ENCODE assay signal across 10 mouse cellular contexts in the genomic region with DNA sequence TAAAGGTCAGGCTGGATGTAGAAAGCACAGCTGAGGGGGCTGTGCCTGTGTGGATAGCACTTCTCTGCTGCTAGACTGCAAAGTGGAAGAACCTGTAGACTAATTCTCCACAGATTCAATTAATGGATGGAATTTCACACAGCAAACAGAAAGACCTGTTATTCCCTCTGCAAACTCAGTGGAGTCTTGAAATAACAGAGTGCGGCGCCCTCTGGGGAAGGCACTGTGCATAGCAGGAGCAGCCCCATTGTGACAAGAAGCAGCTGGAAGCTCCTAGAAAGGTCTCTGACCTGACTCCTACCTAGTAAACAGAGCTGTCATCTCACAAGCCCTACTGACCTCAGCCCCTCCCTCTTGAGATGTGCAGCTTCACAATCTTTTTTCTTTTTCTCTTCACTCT.
DNase-seq lines count a peak whose midpoint lies in the region; ATAC-seq and TF ChIP-seq lines count a peak whose summit lies in the region.
"Had no signal": no experiment of that assay in that cellular context is flagged by ENCODE, and none has a peak within 500 bp of the region (broad histone marks: within the 10 kb centered on the region; RNA-seq: fewer than 3 reads in every experiment).

No protein-coding gene starts in this region.

- H3K27ac ChIP-seq in hindbrain, embryonic 11.5 days (ENCODE audit: low read depth, low read length), result no peak overlapping the region
- no peak overlapping the region for H3K27ac ChIP-seq in hindbrain, embryonic 13.5 days
- no peak overlapping the region for H3K27ac ChIP-seq in forebrain, postnatal 0 days (ENCODE audit: low read depth, low read length)
- H3K27ac ChIP-seq: limb, embryonic 12.5 days had no signal

- DNase-seq in hindbrain, embryonic 11.5 days (ENCODE audit: low spot score), result peak; percentile 78
- DNase-seq in cerebellum, adult 11-12 months, result peak; percentile 13
- peak; percentile 79 for DNase-seq in forebrain, postnatal 0 days
- peak; percentile 77 for DNase-seq in kidney, adult 18-20 months
- peak; percentile 70 for DNase-seq in left cerebral cortex, postnatal 4 days
- peak; percentile 60 for DNase-seq in ovary, postnatal 14 days (ENCODE audit: low spot score)
- peak; percentile 25 to 72 for DNase-seq in urinary bladder, postnatal 4 days (ENCODE audit: low spot score in 2 of 2)

- H3K4me3 ChIP-seq in hindbrain, embryonic 11.5 days (ENCODE audit: low read depth, low read length), result no peak overlapping the region
- no peak overlapping the region for H3K4me3 ChIP-seq in hindbrain, embryonic 13.5 days
- no peak overlapping the region for H3K4me3 ChIP-seq in forebrain, postnatal 0 days (ENCODE audit: low read depth, low read length)
- H3K4me3 ChIP-seq: limb, embryonic 12.5 days had no signal

- H3K4me1 ChIP-seq in hindbrain, embryonic 11.5 days (replicated peaks; ENCODE audit: control insufficient read depth, insufficient read depth, low read length), result no peaks in the 10 kb centered on the region
- no peaks in the 10 kb centered on the region; the same call in 1 of the 2 replicates for H3K4me1 ChIP-seq in hindbrain, embryonic 13.5 days (replicated peaks)
- peaks cover 3% of the 10 kb centered on the region; the same call in 1 of the 2 replicates for H3K4me1 ChIP-seq in forebrain, postnatal 0 days (ENCODE audit: insufficient read depth)
- H3K4me1 ChIP-seq: limb, embryonic 12.5 days had no signal

- 42% methylated on average over 2 of the region's 2 CpGs for WGBS in hindbrain, embryonic 11.5 days
- WGBS in hindbrain, embryonic 13.5 days, result 46% methylated on average over 2 of the region's 2 CpGs
- 27% methylated on average over 2 of the region's 2 CpGs for WGBS in forebrain, postnatal 0 days

- H3K36me3 ChIP-seq in hindbrain, embryonic 11.5 days (ENCODE audit: control insufficient read depth, insufficient read depth, low read length), result no peaks in the 10 kb centered on the region
- H3K36me3 ChIP-seq in hindbrain, embryonic 13.5 days, result no peaks in the 10 kb centered on the region
- no peaks in the 10 kb centered on the region for H3K36me3 ChIP-seq in forebrain, postnatal 0 days (ENCODE audit: insufficient read depth)
- H3K36me3 ChIP-seq: G1E; limb, embryonic 12.5 days had no signal

- no peak for ATAC-seq in hindbrain, embryonic 11.5 days (ENCODE audit: low FRiP score)
- ATAC-seq in hindbrain, embryonic 13.5 days (ENCODE audit: low FRiP score), result no peak
- peak; percentile 32; the same call in 1 of the 2 replicates for ATAC-seq in forebrain, postnatal 0 days

- no peak overlapping the region for H3K9ac ChIP-seq in hindbrain, embryonic 11.5 days (ENCODE audit: low read depth, low read length)
- H3K9ac ChIP-seq in hindbrain, embryonic 13.5 days, result no peak overlapping the region
- no peak overlapping the region for H3K9ac ChIP-seq in forebrain, postnatal 0 days
- H3K9ac ChIP-seq: limb, embryonic 12.5 days had no signal

- intact Hi-C loops in left cerebral cortex, postnatal 4 days (cut with DNase I), result loop anchor here (10.0 kb wide), 2 partner anchors 118 to 898 kb away; a partner anchor contains a TSS

- H3K4me2 ChIP-seq in hindbrain, embryonic 11.5 days (replicated peaks; ENCODE audit: low read depth, low read length), result no peak overlapping the region
- no peak overlapping the region for H3K4me2 ChIP-seq in hindbrain, embryonic 13.5 days
- H3K4me2 ChIP-seq in forebrain, postnatal 0 days (ENCODE audit: low read depth), result no peak overlapping the region
- H3K4me2 ChIP-seq: limb, embryonic 12.5 days had no signal

- H3K27me3 ChIP-seq in hindbrain, embryonic 11.5 days (ENCODE audit: control insufficient read depth, insufficient read depth, low read length), result no peaks in the 10 kb centered on the region
- H3K27me3 ChIP-seq in hindbrain, embryonic 13.5 days, result no peaks in the 10 kb centered on the region
- H3K27me3 ChIP-seq in forebrain, postnatal 0 days (ENCODE audit: insufficient read depth, low read length), result no peaks in the 10 kb centered on the region
- H3K27me3 ChIP-seq: limb, embryonic 12.5 days had no signal

- TF ChIP-seq CTCF in forebrain, postnatal 0 days (IDR thresholded peaks at IDR 0.05; ENCODE audit: low read depth), result peak; percentile 86

- no peaks in the 10 kb centered on the region for H3K9me3 ChIP-seq in hindbrain, embryonic 11.5 days (ENCODE audit: control insufficient read depth, low read length)
- H3K9me3 ChIP-seq in hindbrain, embryonic 13.5 days, result no peaks in the 10 kb centered on the region; the same call in 1 of the 2 replicates
- H3K9me3 ChIP-seq in forebrain, postnatal 0 days (ENCODE audit: low read length), result no peaks in the 10 kb centered on the region

Comparison
In these comparisons a context has a peak if more than half of its experiments do, and no peak if none do; other contexts are left out.
1. DNase-seq: peak in every context shown above with its lines; median percentile 79 in forebrain, postnatal 0 days; 78 in hindbrain, embryonic 11.5 days; 77 in kidney, adult 18-20 months; 70 in left cerebral cortex, postnatal 4 days; 60 in ovary, postnatal 14 days; 48 in urinary bladder, postnatal 4 days; 13 in cerebellum, adult 11-12 months.